Mouse (Mus musculus) liver, adult 2 months (tissue): ENCODE measurements around the gene Pygm.

Experiments
- CTCF ChIP-seq: fragments of 200-500 bp; IDR thresholded peaks from 2 replicates; pipeline ENCODE4 v1.5.1; 2011; ENCODE audit warnings: low read depth, low read length, control low read depth
- POLR2A ChIP-seq: fragments of 200-500 bp; IDR thresholded peaks from 2 replicates; pipeline ENCODE4 v1.6.1; 2011; ENCODE audit warnings: low read length, control low read depth; ENCODE audit not compliant: insufficient read depth; ENCODE audit errors: extremely low read depth

DNA sequence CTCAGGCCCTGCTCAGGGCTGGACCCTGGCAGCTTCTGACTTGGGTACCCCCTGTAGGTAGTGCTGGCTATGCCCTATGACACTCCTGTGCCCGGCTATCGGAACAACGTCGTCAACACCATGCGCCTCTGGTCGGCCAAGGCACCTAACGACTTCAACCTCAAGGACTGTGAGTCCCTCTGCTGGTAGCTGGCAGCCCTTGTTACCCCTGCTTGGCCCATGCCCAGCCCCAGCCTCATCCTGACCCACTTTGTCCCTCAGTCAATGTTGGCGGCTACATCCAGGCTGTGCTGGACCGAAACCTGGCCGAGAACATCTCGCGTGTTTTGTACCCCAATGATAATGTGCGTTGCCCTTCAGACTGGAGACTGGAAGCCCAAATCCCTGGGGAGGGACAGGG lies 3.8 kb downstream of the Pygm start:
- TF ChIP-seq CTCF (no peak), POLR2A (no peak)
